Mouse (Mus musculus) brain, embryonic 14.5 days (tissue): ENCODE data around the gene Zfpl1. TPM values are rescaled to one million over a fixed set of nuclear protein-coding genes. Genes with fewer than 3 reads are reported as not detected.

Experiments
- DNase-seq: peaks from one replicate; pipeline ENCODE4 v3.0.0-alpha.2; 2011; ENCODE audit warnings: low read depth
- CTCF ChIP-seq: fragments of 200-500 bp; IDR thresholded peaks from 2 replicates; pipeline ENCODE4 v1.5.1; 2012; ENCODE audit warnings: inconsistent platforms, mild to moderate bottlenecking, moderate library complexity, borderline replicate concordance; ENCODE audit not compliant: insufficient read depth, insufficient read length; ENCODE audit errors: extremely low read depth
- POLR2A ChIP-seq: fragments of 200-500 bp; IDR thresholded peaks from 2 replicates; pipeline ENCODE4 v1.6.1; 2012; ENCODE audit warnings: mild to moderate bottlenecking, inconsistent platforms, borderline replicate concordance; ENCODE audit not compliant: poor library complexity, insufficient read depth, insufficient read length, severe bottlenecking; ENCODE audit errors: extremely low read depth
- polyA plus RNA-seq: library from polyadenylated mRNA; depleted of rRNA; stranded (reverse); fragments of >200 nt; gene quantifications from 2 replicates; pipeline ENCODE4 v1.2.3, GENCODE M21; 2012

Gene Zfpl1
- polyA plus RNA-seq, 1 experiment, result 103 TPM

- TF ChIP-seq CTCF (no peak), POLR2A (no peak)
- no peak for DNase-seq
Observed at GRCm38 (mm10) chr19:6118677-6119185, 34.0 kb upstream of the Zfpl1 start.

- DNase-seq, result peak; percentile 98
- TF ChIP-seq POLR2A, result peak; percentile 82
- no peak for TF ChIP-seq CTCF
Observed at GRCm38 (mm10) chr19:6117986-6118676, 33.4 kb upstream of the Zfpl1 start, which contains the start of gene Sac3d1. TSS of gene Sac3d1 (minus strand) at chr19:6118650.

- no peak for TF ChIP-seq POLR2A
- no peak for TF ChIP-seq CTCF
- DNase-seq, result no peak
Observed at GRCm38 (mm10) chr19:6117346-6117985, 32.7 kb upstream of the Zfpl1 start.

GRCm38 (mm10) chr19:6116113-6116850, 31.5 kb upstream of the Zfpl1 start:
- TF ChIP-seq CTCF (no peak), POLR2A (no peak)
- no peak for DNase-seq

GRCm38 (mm10) chr19:6113116-6113515, 28.4 kb upstream of the Zfpl1 start:
- DNase-seq, result no peak
- TF ChIP-seq POLR2A, result no peak
- no peak for TF ChIP-seq CTCF

GRCm38 (mm10) chr19:6105586-6105985, 20.8 kb upstream of the Zfpl1 start, which contains the start of gene Naaladl1:
TSS of gene Naaladl1 (plus strand) at chr19:6105782.
- DNase-seq, result no peak
- no peak for TF ChIP-seq POLR2A
- no peak for TF ChIP-seq CTCF

- DNase-seq, result no peak
- TF ChIP-seq CTCF (no peak), POLR2A (no peak)
Observed at GRCm38 (mm10) chr19:6104476-6104875, 19.7 kb upstream of the Zfpl1 start.

- DNase-seq, result no peak
- TF ChIP-seq POLR2A (no peak), CTCF (no peak)
Observed at GRCm38 (mm10) chr19:6102169-6102853, 17.6 kb upstream of the Zfpl1 start.

- TF ChIP-seq POLR2A (no peak), CTCF (no peak)
- no peak for DNase-seq
Observed at GRCm38 (mm10) chr19:6101186-6101585, 16.4 kb upstream of the Zfpl1 start.

GRCm38 (mm10) chr19:6097847-6098246, 13.1 kb upstream of the Zfpl1 start:
- TF ChIP-seq CTCF (no peak), POLR2A (no peak)

GRCm38 (mm10) chr19:6094119-6094518, 9.4 kb upstream of the Zfpl1 start, which contains the start of gene AC131692.1:
TSS of gene AC131692.1 (plus strand) at chr19:6094419.
- no peak for TF ChIP-seq POLR2A
- no peak for TF ChIP-seq CTCF
- no peak for DNase-seq

More at GRCm38 (mm10) chr19:6097847-6098246, 13.1 kb upstream of the Zfpl1 start:
- no peak for DNase-seq

- DNase-seq, result no peak
- TF ChIP-seq CTCF (no peak), POLR2A (no peak)
Observed at GRCm38 (mm10) chr19:6088841-6089240, 4.1 kb upstream of the Zfpl1 start.
